Mouse (Mus musculus) midbrain, postnatal 0 days (tissue): ENCODE measurements at regions not wholly inside any gene's neighbourhood (a gene's known extent, or its start where the extent isn't known, plus 50 kb on each side); places are given as distances from the start of the nearest gene placed in this dataset.

Experiments used
- ATAC-seq: fragments of 200-750 bp; cut with Nextera tagmentation; 2 replicates; pipeline ENCODE4 v1.8.0; 2017; ENCODE audit warnings: moderate number of reproducible peaks, mild to moderate bottlenecking, moderate TSS enrichment, moderate library complexity; ENCODE audit not compliant: low FRiP score
- DNase-seq: peaks from one replicate; pipeline ENCODE4 v3.0.0-alpha.2; 2015; ENCODE audit warnings: low spot score
- H3K27ac ChIP-seq: fragments of 300-500 bp; sonication (generic); 2 replicates; pipeline ENCODE4 v1.5.1; 2014; ENCODE audit warnings: low read depth, mild to moderate bottlenecking, low read length, mixed read lengths
- H3K27me3 ChIP-seq: fragments of 300-500 bp; sonication (generic); 2 replicates; pipeline ENCODE4 v1.6.1; 2014; ENCODE audit warnings: low read length, control low read depth, mixed read lengths; ENCODE audit not compliant: insufficient read depth
- H3K36me3 ChIP-seq: fragments of 300-500 bp; sonication (generic); 2 replicates; pipeline ENCODE4 v1.6.1; 2014; ENCODE audit warnings: low read length, control low read depth, mixed read lengths; ENCODE audit not compliant: insufficient read depth
- H3K4me1 ChIP-seq: fragments of 300-500 bp; sonication (generic); 2 replicates; pipeline ENCODE4 v1.6.1; 2014; ENCODE audit warnings: mild to moderate bottlenecking, control low read depth, antibody characterized with exemption, low read length, mixed read lengths; ENCODE audit not compliant: insufficient read depth
- H3K4me2 ChIP-seq: fragments of 300-500 bp; sonication (generic); 2 replicates; pipeline ENCODE4 v1.6.1; 2014; ENCODE audit warnings: low read depth, mild to moderate bottlenecking, low read length, mixed read lengths; ENCODE audit not compliant: poor library complexity, severe bottlenecking
- H3K4me3 ChIP-seq: fragments of 300-500 bp; sonication (generic); 2 replicates; pipeline ENCODE4 v1.5.1; 2014; ENCODE audit warnings: low read depth, mild to moderate bottlenecking, low read length, moderate library complexity
- H3K9ac ChIP-seq: fragments of 300-500 bp; sonication (generic); replicated peaks from 2 replicates; pipeline ENCODE4 v1.6.1; 2014; ENCODE audit warnings: mild to moderate bottlenecking, low read length, moderate library complexity, mixed read lengths; ENCODE audit not compliant: poor library complexity, severe bottlenecking
- H3K9me3 ChIP-seq: fragments of 300-500 bp; sonication (generic); 2 replicates; pipeline ENCODE4 v1.6.1; 2016; ENCODE audit warnings: low read length, control low read depth
- CTCF ChIP-seq: IDR thresholded peaks from 2 replicates; pipeline ENCODE4 v1.5.1; 2016; ENCODE audit warnings: antibody characterized with exemption, mild to moderate bottlenecking
- WGBS: fragments of 180-500 bp; shearing (Covaris S2); extraction: QIAGEN DNeasy Blood & Tissue Kit; methylation state at CpG from one replicate; pipeline ENCODE4 v1.1.7; 2014; 5-methylcytosine and 5-hydroxymethylcytosine counted together

DNA sequence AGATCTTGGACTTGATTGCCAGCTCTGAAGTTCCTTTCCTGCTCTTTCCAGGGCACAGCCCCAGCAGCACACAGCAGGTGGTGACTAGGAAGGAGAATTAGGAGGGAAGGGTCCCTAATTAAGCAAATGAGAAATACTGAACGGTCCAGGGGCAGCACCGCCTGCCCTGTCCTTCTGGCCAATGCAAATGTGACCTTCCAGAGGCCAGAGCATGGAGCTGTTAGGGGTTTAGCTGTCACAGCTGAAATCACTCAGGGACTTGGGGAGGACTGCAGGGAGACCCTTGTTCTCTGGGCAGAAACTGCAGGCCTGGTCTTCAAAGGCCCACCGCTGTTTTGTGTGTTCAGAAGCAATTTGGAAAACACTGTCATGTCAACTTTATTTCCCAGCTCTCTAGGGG, 400.2 kb upstream of the Got2 start:
- Histone ChIP-seq H3K27ac (no peak overlapping the region), H3K36me3 (no peaks in the 10 kb centered on the region), H3K9me3 (no peaks in the 10 kb centered on the region), H3K27me3 (no peaks in the 10 kb centered on the region), H3K4me1 (no peaks in the 10 kb centered on the region), H3K9ac (no peak overlapping the region), H3K4me2 (no peak overlapping the region), H3K4me3 (no peak overlapping the region)
- no peak for TF ChIP-seq CTCF
- ATAC-seq (no peak), DNase-seq (no peak)
- 10% methylated on average over 3 of the region's 3 CpGs for WGBS

DNA sequence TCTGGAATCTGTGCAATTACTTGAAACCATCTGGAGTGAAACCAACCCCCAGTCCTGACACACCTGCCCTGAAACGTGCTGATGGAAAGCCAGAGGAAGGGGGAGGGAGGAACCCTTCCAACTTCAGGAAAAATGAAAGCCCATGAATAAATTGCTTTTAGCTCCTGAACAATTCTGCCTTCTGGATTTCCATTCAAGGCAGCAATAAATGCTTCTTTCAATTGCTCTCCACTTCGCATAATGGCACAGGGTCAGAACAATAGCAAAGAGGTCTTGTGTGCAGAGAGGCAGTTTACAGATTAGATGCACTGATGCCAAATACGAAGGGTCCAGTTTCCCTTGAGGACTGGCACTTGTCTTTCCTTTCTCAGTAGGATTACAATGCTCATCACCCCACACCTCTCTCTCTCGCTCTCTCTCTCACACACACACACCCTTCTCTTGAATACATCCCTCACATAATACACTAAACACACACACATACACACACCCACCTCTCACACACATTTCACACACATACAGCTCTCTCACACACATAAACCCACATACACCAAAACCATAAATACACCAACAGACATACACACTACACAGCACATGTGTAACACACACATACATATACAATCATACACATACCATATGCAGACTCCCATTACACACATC, 389.3 kb upstream of the Got2 start:
- H3K27ac ChIP-seq, result no peak overlapping the region
- TF ChIP-seq CTCF, result no peak
- DNase-seq (no peak), ATAC-seq (no peak)
- H3K4me1 ChIP-seq, result no peaks in the 10 kb centered on the region
- no peak overlapping the region for H3K4me2 ChIP-seq
- H3K36me3 ChIP-seq, result no peaks in the 10 kb centered on the region
- no peaks in the 10 kb centered on the region for H3K27me3 ChIP-seq
- WGBS, result 25% methylated on average over 4 of the region's 4 CpGs
- H3K9me3 ChIP-seq, result no peaks in the 10 kb centered on the region
- H3K9ac ChIP-seq, result no peak overlapping the region
- no peak overlapping the region for H3K4me3 ChIP-seq

DNA sequence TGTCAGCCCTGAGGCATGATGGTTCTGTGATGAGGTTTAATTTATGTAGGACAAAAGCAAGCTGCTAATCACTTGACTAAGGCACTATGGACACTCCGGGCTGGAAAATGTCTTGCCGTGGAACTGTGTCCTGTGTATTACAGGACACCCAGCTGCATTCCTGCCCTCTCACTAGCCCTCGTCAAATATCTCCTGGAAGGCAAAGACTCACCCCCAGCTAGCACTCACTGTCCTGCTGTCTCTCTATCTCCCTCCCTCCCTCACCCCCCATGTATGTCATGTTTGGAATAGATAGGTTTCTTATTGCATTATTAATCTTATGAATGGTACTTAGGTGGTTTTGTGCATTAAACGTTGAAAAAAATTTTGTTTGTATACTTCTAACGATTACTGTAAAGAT, 388.7 kb upstream of the Got2 start:
- no peak for TF ChIP-seq CTCF
- Histone ChIP-seq H3K9ac (no peak overlapping the region), H3K36me3 (no peaks in the 10 kb centered on the region), H3K4me2 (no peak overlapping the region), H3K4me3 (no peak overlapping the region), H3K4me1 (no peaks in the 10 kb centered on the region), H3K9me3 (no peaks in the 10 kb centered on the region), H3K27me3 (no peaks in the 10 kb centered on the region), H3K27ac (no peak overlapping the region)
- ATAC-seq, result no peak
- DNase-seq, result no peak
- WGBS, result 44% methylated on average over 5 of the region's 5 CpGs

GRCm38 (mm10) chr8:96256294-96256693, 367.9 kb upstream of the Got2 start:
- 39% methylated on average over 5 of the region's 5 CpGs for WGBS

GRCm38 (mm10) chr8:96255811-96256210, 367.5 kb upstream of the Got2 start:
- no peak overlapping the region for H3K27ac ChIP-seq
- no peak for DNase-seq
- no peak for TF ChIP-seq CTCF
- no peaks in the 10 kb centered on the region for H3K27me3 ChIP-seq
- ATAC-seq, result no peak
- H3K4me2 ChIP-seq, result no peak overlapping the region
- H3K9me3 ChIP-seq, result no peaks in the 10 kb centered on the region
- H3K4me3 ChIP-seq, result no peak overlapping the region
- no peak overlapping the region for H3K9ac ChIP-seq
- 23% methylated on average over 5 of the region's 5 CpGs for WGBS
- H3K36me3 ChIP-seq, result no peaks in the 10 kb centered on the region
- peaks cover 2% of the 10 kb centered on the region; the same call in 1 of the 2 replicates for H3K4me1 ChIP-seq

More at GRCm38 (mm10) chr8:96256294-96256693, 367.9 kb upstream of the Got2 start:
- Histone ChIP-seq H3K4me1 (peaks cover 2% of the 10 kb centered on the region; the same call in 1 of the 2 replicates), H3K27ac (peak overlapping the region; percentile 55; the same call in 1 of the 2 replicates), H3K9ac (no peak overlapping the region), H3K4me2 (no peak overlapping the region), H3K4me3 (no peak overlapping the region), H3K9me3 (no peaks in the 10 kb centered on the region), H3K27me3 (no peaks in the 10 kb centered on the region), H3K36me3 (no peaks in the 10 kb centered on the region)
- no peak for DNase-seq
- no peak for ATAC-seq
- no peak for TF ChIP-seq CTCF

DNA sequence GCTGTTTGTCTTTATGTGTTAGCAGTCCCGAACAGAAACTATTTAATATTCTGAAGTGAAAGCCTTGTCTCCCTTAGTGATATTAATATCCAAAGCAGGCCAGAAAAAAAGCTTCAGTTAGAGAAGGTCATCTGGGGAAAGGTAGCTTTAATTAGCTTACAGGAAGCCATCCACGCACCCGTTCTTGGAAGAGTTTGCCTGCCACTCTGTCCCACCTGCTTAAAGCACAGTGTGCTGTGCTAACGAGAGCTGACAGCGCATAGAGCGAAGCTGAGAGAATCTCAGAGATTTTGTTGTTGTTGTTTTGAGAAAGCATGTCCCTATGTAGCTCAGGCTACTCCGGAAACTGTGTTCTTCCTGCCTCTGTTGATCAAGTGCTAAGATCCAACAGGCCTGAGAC, 357.7 kb upstream of the Got2 start:
- Histone ChIP-seq H3K27ac (no peak overlapping the region), H3K4me3 (no peak overlapping the region), H3K4me2 (no peak overlapping the region), H3K27me3 (no peaks in the 10 kb centered on the region), H3K36me3 (no peaks in the 10 kb centered on the region), H3K9ac (no peak overlapping the region), H3K4me1 (no peaks in the 10 kb centered on the region), H3K9me3 (no peaks in the 10 kb centered on the region)
- peak; percentile 44 for DNase-seq
- no peak for ATAC-seq
- WGBS, result 45% methylated on average over 7 of the region's 7 CpGs
- no peak for TF ChIP-seq CTCF
